Mouse (Mus musculus) spleen, postnatal 4 days (tissue): ENCODE data around the gene Ankfn1.

Experiments
- DNase-seq, 2 experiments: peaks; one replicate each; pipeline ENCODE4 v3.0.0; 2022; ENCODE audit warnings: low spot score in 2 of 2

Ankfn1 gene

GRCm38 (mm10) chr11:89676922-89677321, 100.5 kb downstream of the Ankfn1 start:
- DNase-seq: no peak

DNA sequence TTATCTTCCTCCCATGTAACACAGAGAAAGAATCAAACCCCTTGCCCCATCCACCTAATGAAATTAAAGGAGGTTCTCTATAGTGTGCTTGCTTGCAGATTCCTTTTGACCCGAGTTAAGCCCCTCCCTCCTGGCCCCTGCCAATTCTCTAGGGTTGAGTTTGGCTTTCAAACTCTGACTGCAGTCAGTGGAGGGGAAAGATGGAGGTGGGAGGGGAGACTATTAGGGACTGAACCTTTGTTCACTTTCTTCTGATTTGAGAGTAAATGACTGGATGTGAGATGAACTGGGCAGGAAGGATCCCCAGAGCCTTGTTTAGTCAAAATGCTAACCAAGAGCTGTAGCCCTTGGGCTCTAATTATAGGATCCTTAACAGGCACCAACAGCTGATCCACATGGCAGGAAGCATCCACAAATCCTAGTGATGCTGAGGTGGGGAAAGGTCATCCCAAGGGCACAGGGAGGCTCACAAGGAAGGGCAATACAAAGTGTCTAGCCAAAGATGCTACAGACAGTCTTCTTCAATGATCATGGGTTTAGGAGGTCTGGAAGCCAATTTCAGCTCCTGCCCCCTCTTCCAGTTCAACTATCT, 103.4 kb downstream of the Ankfn1 start:
- DNase-seq: no peak

DNA sequence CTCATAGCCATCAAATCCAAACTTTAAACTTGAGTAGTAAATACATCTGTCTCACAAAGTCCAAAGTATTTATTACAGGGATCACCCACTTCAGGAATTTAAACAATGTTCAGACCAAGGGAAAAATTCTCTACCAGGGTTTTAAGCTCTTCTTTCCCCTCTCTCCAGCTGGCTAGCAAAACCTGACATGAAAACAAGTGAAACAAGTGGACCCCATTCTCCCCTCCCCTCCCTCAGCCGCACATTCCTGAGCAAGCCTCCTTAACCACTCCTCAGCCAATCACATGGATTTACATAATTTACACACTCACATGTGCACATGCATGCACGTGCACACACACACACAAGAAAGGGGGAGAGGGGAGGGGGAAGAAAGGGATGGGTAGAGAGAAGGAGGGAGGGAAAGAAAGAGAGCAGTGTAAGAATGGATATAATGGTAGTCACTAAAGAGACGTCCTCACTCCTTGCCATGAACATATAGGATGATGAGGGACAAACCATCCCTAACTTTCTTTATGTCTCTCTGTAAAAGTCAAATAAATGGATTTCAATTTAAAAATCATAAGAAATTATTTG, 104.9 kb downstream of the Ankfn1 start:
- no peak for DNase-seq

GRCm38 (mm10) chr11:89665170-89665880, 112.1 kb downstream of the Ankfn1 start:
- DNase-seq: no peak

- no peak for DNase-seq
Measured at GRCm38 (mm10) chr11:89659048-89659447, 118.4 kb downstream of the Ankfn1 start.

- DNase-seq: no peak
Measured at GRCm38 (mm10) chr11:89656556-89656955, 120.9 kb downstream of the Ankfn1 start.

- no peak for DNase-seq
Measured at GRCm38 (mm10) chr11:89635740-89636139, 141.7 kb downstream of the Ankfn1 start.

- no peak for DNase-seq
Measured at GRCm38 (mm10) chr11:89631315-89631714, 146.1 kb downstream of the Ankfn1 start.

GRCm38 (mm10) chr11:89628562-89628961, 148.9 kb downstream of the Ankfn1 start:
- DNase-seq: no peak

DNA sequence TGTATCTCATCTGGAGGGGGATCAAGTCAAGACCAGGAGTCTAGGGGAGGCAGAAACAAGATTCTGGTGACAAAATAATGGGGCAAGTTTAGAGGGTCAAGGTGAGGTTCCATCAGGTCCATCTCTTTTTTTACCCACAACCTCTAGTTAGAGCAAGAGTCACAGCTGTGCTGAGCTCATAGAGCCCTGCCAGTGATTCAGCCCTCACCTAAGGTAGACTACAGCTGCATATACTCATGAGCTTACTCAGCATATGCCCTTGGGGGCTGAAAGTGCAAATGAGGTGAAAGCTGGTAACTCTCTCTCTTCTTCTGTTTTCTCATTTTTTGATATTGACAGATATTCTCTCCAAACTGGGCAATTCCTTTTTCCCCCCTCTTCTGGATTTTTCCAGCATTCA, 150.2 kb downstream of the Ankfn1 start:
- DNase-seq: no peak

GRCm38 (mm10) chr11:89623698-89624445, 153.6 kb downstream of the Ankfn1 start:
- no peak for DNase-seq

- DNase-seq: no peak
Measured at GRCm38 (mm10) chr11:89619955-89620354, 157.5 kb downstream of the Ankfn1 start.

- no peak for DNase-seq
Measured at GRCm38 (mm10) chr11:89615806-89616205, 161.6 kb downstream of the Ankfn1 start.

DNA sequence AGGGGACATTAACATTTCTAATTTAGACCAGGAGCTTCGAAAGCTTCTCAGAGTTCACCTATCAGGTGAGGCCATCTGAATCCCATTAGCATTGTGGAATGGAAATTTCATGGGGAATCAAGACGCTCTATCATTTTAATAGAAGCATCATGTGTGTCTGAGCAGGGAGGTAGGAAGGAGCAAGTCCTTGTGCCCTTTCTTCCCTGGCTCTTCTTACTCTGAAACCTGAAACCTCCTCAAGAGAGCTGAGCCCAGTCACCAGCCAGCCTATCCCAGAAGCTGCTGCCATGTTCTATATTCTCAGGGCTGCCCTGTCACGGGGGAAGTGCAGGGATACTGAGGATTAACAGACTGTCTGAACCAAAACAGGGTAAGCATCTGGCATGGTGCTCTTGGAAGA, 165.9 kb downstream of the Ankfn1 start:
- DNase-seq: no peak

DNA sequence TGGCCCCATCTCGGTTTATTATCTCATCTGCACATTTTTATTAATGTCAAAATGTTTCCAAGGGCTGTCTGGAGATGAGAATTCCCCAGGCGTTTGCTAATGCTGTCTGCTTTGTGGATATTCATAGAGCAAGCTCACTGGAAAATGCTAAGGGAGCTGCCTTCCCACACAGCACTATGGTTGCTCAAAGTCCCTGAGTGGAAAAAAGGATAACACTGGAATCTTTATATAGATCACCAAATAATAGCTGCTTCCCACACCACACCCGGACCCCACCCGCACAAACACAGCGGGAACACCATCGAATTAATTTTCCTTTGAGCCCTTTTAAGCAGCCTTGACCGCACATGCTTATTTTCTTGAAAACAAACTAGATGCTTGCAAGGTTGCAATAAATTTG, 169.4 kb downstream of the Ankfn1 start:
- DNase-seq: no peak

GRCm38 (mm10) chr11:89607270-89607669, 170.2 kb downstream of the Ankfn1 start:
- DNase-seq: no peak

DNA sequence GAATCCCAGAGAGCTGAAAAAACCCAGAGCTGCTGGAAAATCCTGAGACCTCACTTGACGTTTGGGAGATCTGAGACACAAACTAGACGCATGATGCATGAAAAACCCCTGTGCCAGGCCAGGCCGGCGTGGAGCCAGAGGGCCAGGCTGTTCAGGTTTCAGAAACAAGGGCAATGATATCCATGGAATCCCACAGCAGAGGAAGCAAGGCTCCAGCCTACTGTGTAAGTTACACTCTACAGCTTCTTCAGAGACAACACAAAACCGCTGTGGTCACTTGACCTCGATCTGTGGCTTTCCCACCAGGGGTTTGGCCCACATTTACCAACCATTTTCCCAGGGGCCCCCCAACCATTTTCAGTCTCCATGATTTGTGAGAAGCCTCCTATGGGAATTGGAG, 171.1 kb downstream of the Ankfn1 start:
- DNase-seq: no peak

GRCm38 (mm10) chr11:89602966-89603365, 174.5 kb downstream of the Ankfn1 start:
- DNase-seq: no peak

DNA sequence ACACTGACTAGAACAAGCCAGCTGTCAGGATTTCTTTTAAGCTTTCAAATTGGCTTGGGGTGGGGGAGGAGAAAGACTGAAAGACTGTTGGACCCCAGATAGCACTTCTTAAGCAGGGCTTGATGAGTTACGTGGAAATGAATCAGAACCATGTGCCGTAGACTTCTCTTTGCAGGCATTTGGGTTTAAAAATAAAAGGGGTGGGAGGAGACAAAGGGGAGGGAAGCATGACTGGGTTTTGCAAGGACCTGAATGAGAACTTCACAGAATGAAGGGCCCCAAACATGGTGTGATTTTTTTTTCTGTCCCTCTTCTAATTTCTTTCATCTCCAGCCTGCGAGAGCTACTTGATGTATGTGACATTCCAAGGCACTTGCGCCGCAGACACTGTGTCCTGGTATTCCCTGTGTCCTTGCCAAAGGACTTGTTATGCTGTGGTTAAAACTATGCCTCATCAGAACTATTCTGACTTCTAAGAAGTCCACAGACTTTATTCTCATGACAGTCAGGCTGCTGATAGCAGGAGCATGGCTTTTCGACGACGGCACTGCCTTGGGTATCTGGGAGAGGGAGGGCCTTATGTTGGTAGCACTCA, 176.4 kb downstream of the Ankfn1 start:
- no peak for DNase-seq

DNA sequence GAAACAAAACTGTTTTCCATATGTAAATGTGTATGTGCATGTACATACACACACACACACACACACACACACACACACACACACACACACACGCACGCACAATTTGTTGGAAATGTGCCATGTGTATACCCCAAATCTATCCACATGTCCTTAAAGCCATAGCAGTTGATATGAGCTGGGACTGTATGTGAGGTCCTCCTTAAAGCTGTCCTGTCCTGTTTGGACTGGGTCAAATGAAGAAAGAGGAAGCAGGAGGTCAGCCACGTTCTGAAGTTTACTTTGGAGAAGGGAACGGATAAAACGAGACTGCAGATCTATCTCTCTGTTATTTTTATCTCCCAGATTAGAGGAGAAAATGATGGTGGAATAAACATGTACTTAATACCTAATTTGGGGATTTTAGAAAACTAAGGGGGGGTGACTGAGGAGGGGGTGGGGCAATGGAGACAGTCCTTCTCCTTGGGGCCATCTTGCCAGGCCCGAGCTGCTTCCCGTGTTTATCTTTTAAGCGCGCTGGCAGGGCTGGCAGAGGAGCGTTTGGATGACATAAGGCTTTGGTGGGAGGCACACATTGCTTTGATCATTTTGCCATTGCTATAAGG, 187.1 kb downstream of the Ankfn1 start:
- DNase-seq: no peak

DNA sequence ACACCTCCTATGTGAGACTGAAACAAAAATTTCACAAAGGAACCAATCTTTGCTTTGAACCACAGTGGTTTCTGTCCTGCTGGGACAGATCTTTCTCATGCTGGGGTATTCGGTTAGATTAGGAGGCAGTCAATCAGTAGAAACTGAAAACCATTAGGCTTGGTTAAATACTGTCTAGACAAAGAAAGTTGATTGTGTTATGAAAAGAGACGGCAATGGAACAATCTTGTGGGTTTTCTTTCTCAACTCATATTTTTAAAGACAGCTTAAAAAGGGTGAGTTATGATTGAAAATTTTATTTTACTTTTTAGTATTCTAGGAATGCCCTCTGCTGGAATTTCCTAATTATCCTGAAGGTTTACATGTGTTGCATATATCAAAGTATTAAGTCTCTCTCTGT, 191.1 kb downstream of the Ankfn1 start:
- DNase-seq: no peak

DNA sequence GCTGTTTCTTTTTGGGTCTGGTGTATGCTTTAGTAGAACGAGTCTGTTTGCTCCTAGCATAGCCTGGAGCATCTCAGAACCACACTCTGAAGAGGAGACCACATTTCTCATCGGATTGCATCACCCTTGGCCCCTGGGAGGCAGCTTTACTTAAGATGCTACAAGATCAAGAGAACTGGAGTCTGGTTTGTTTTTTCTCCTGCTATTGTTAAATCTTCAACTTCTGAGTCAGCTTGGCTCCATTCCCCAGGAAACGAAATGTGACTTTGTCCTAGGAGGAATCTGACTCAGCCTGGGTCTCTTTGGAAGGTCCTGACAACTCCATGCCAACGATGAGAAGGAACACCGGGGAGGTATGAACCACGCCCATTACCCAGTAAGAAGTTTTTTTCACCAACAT, 197.6 kb downstream of the Ankfn1 start:
- DNase-seq: no peak
